Mouse (Mus musculus) megakaryocyte-erythroid progenitor cell, adult 5-6 weeks (primary cell): ENCODE data around the gene Gm10306. TPM values are rescaled to one million over a fixed set of nuclear protein-coding genes. Genes with fewer than 3 reads are reported as not detected.

Experiments used
- ATAC-seq: replicated peaks from 2 replicates; pipeline ENCODE4 v1.8.0; 2016; ENCODE audit warnings: mild to moderate bottlenecking, inconsistent platforms; ENCODE audit not compliant: severe bottlenecking, poor library complexity, low FRiP score, low TSS enrichment
- total RNA-seq, 2 experiments: library from RNA; stranded (forward) in 1 of 2; stranded (reverse) in 1 of 2; fragments of 200-1000, 215-1000 nt in 1 of 2; fragments of >200 nt in 1 of 2; fragmentation: Nextera tagmentation in 1 of 2; gene quantifications; 2 replicates each; pipeline ENCODE4 v1.2.3; 2014 to 2017

Gene Gm10306
- not detected in 2 replicates for total RNA-seq (2014; fragmentation: Nextera tagmentation)
- total RNA-seq (2017): not detected in 2 replicates

DNA sequence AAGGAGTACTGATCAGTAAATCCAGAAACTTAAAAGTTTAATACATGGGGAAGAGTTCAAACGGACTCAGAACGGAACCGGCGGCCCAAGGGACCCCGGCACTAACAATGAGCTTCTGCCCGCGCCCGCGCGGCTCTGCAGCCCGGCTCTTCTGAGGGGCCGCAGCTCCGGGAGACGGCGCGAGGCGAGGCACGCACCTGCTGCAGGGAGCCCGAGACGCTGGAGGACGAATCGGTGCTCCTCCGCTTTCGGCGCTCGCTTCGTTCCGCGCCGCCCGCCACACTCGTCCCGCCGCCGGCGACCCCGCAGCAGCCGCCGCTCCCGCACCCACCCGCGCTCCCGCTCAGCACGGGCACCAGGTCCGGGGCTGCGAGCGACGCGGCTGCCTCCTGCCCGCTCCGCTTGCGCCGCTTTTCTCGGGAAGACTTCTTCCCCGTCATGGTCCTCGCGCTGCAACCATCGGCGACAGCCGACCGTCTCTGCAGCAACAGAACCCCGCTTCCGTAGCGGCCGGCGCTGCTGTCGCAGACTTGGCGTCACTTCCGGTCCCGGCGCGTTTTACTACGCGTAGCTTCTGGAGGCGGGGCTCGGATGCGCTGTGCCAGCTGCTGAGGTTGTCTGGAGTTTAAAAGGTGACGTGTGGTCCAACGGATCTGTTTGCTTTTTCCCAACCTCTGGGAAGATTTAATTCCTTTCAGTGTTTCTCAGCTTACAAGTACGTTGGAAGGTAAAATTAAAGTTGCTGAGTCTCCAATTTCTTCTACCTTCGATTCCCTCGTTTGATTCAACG, at the start of gene Gm10306, which contains the start of gene Caap1:
Gene Gm10306 (plus strand): TSS at position 282 of the 790 bp plus-strand sequence.
Gene Caap1 (minus strand): TSS at position 532 of the 790 bp plus-strand sequence.
- peak; percentile 98 for ATAC-seq

DNA sequence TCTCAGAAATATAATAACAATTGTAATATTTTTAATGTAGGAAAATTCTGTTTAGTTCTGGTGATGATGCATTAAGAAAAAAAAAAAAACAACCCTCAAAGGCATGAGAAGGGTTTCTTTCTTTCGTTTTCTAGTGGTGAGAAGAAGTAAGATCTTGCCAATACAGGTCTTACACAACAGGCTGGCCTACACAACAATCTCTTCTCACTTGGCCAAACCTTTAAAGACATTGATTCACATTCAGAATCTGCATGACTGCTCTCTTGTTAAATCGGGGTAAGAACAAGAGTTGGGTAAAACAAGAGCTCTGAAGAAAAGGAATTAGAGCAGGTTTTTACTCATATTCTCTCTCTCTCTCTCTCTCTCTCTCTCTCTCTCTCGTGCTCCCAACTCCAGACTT, 41.0 kb upstream of the Gm10306 start:
- no peak for ATAC-seq

DNA sequence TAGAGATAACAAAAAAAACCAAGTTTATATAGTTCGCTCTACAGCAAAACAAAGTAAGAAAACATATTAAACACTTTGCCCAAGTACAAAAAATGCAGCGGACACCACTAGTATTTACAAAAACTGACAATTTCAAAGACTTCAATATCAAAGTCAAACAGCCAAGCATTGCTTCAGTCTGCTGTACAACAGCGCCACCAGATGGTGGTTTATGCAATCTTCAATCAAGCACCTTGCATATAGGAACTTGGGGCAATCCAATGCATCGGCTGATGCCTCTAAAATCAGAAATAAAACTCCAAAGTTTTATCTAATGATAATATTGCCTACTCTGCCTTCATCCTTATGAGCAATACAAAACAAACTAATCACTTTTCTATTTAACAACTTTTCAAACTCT, 38.7 kb upstream of the Gm10306 start:
- ATAC-seq: peak; percentile 85

DNA sequence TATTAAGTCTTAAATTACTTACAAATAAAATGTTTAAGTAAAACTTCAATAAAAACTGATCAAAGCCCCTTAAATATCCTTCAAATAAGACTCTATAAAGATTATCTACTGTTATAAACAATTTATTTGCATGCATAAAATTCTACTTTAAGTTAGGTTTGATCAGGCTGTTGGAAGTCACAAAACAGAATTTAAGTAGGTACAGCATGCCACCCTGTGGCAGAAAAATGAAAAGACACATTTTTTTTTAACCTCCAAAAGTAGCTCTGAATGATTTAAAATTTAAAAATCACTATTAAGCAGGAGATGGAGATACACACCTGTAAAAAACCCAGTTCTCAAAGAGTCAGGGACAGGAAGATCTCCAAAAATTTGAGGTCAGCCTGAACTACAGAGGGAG, 33.0 kb upstream of the Gm10306 start:
- 0 out of 2 replicates have a peak, but pooled peaks have one; percentile 59 for ATAC-seq

DNA sequence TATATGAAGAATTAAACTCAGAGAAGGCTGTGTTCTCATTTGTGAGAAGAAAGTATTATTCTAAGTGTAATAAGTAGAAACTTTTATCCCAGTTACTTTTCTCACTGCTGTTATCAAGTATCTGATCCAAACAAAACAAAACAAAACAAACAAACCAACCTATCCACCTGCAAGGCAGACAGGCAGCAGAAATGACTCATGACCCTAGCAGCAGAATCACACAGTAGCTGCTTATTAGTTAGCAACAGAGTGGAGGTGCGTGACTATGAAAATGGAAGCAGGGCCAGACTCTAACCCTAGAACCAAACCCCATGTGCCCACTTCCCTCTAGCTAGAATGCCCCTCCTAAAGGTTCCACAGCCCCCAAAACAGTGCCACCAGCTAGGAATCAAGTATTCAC, 26.9 kb upstream of the Gm10306 start:
- ATAC-seq: no peak

DNA sequence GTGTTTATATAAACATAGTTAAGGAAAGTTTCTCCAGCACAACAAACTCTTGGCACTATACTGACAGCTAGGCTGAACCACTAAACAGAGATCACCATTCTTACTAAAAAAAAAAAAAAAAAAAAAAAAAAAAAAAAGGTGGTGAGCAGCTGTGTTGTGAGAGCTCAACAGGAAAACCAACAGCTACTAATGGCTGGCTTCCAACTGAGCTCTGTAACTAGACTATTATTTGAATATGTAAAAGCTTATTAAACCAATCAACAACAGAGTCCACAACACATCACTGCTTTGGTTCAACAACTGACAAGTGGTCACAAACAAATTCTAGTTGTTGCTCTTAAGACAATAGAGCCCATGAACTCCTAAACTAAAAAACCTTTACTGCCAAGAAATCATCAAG, 23.1 kb upstream of the Gm10306 start:
- ATAC-seq: no peak

DNA sequence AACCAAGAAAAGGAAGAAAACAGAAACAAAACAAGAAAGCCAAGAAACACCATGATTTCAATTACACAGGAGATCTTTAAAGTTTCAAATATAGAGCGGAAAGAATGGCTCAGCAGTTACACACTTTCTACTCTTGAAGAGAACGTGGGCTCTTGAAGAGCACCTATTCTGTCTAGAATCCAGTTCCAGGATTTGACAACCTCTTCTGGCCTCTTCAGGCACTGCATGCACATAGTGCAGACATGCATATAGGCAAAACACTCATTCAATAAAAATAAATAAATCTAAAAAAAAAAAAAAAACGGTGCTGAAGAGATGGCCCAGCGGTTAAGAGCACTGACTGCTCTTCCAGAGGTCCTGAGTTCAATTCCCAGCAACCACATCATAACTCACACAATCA, 13.3 kb upstream of the Gm10306 start:
- ATAC-seq: 0 out of 2 replicates have a peak, but pooled peaks have one; percentile 61

DNA sequence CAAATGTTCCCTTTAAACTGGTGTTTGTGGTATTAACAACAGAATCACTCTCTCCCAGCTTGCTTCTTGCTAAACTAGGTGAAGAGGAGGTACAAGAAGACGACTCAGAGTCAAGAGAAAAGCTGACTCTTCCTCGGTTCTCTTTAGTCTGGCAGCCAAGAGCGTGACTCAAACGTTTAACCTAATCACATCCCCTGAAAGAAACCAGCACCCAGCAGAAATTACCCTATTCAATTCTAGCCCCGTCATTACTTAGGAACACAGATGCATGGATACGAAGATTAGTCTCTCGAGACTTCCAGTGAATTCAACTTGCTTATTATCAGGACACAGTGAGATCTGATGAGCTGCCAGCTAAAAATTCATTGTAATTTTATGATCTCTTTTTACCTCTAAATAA, 12.0 kb upstream of the Gm10306 start:
- no peak for ATAC-seq

DNA sequence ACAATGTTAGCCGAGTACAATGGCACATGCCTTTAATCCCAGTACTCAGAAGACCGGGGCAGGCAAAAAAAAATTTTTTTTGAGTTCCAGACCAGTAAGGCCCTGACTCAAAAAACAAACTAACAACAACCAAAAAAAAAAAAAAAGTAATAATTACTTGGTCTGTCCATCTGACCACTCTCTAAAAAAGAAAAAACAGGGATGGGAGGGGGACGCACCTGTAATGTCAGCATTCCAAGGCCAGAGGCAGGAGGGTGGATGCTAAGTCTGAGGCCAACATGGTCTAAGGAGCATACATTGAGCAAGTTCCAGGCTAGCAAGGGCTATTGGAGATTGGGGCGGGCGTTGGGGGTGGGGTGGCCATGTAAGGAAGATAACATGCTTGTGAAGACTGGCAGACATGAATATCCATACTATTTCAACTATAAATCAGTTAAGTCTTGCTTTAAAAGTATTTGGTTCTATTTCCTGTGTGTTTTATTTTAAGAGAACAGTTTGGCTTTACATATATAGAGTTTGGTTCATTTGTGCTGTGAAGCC, 1.3 kb upstream of the Gm10306 start:
- 0 out of 2 replicates have a peak, but pooled peaks have one; percentile 29 for ATAC-seq

DNA sequence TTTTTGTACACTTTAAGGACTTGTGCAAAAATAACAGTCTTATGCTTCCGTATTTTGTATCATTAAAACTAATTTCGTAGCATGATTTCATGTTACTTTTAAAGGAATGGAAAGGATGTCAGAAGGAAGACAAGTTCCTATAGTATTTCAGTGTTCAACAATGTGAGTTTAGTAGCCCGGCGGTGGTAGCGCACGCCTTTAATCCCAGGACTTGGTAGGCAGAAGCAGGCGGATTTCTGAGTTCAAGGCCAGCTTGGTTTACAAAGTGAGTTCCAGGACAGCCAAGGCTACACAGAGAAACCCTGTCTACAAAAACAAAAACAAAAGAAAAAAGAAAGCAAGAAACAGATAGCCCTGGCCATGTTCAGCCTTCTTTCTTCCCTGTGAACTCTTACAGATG, 799 bp downstream of the Gm10306 start:
- ATAC-seq: no peak

DNA sequence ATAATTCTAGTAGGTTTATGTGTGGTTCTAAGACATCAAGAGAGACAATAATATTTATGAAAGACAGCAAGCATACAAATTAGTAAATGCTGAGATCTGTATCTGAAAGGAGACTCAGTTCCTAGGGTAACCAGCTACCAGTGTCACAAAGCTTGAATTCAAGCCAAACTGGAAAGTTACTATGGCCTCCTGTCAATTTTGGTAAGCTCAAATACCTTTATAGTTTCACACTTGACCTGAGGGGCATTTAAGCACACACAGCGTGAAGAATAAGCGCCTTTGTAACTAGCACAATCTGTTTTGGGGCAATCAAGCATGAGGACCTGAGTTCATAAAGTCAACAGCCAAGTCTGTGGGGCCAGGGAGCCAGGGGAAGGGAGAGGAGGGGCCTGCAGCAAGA, 2.9 kb downstream of the Gm10306 start:
- no peak for ATAC-seq

DNA sequence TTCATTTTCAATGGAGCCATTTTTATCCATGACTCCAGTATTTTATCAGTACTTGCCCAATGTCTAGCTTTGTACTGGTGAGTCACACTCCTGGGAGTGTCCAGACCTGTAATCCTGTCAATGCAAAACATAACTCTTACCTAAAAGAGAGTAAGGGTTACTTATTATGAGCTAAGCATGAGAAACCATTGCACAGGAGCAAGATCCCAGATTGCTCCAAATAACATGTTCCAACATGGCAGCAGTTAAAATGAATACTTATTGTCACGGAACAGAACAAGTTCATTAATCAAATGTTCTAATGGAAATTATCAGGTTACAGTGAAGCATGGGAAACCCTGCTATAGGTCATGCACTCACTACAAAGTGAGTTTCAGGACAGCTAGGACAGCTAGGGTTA, 4.0 kb downstream of the Gm10306 start:
- ATAC-seq: no peak

DNA sequence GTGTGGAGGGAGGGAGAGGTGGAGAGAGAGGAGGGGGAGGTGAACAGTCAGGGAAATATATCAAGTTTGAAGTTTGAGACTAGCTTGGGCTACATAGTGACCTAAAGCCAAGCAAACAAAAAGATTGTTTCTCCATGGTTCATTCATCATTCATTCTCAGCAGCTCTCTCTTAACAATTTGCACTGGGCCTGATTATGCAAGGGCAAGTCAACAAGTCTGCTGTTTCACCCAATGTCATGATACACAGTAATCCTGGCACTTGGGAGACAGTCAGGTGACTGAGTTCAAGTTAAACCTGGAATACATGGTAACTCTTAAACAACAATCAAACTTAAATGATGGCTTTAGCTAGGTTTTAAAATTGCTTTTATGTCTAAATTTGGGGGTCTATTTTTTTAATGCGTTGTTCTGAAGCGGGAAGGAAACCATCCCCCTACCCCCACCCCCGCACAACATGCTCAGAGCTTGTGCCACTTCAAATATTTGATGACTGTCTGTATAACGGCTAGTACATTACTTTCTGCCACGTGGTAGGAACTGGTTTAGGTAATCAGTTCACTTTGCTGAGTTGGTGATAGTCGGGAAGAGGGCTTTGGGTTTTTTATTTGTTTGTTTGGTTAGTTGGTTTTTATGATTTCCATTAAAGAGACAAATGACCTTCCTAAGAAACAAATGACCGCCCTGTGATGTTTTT, 5.8 kb downstream of the Gm10306 start:
- ATAC-seq: no peak

DNA sequence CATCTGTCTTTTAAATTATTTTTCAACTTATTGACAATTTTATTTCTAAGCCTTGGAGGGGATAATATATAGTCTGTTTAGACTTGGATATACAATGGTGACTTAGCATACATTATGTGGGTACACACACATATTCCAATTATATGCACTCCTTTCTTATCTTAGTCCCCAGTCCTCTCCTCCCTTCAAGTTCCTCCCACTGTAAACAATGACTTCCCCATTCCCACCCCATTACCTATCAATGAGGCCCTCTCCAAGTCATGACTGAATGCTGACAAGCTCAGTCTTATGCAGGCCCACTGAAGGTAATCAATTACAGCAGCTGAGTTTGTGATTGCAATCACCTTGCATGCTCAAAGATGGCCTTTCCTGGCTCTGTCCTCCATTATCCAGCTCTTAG, 8.0 kb downstream of the Gm10306 start:
- peak; percentile 59; the same call in 1 of the 2 replicates for ATAC-seq

DNA sequence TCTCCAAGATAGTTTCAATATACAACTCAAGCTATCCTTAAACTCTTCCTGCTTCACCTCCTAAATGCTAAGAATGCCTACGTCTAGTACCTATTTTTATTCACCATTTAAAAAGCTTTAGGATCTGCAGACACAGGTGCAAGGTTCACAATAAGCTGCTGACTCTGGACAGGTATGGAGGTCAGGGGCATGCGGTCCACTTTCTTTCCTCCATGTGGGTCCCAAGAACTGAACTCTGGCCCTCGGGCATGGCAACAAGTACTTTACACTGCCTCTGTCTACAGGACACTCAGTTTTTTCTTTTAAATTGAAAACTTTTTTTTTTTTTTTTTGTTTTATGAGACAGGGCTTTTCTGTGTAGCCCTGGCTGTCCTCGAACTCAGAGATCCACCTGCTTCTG, 16.3 kb downstream of the Gm10306 start:
- no peak for ATAC-seq

DNA sequence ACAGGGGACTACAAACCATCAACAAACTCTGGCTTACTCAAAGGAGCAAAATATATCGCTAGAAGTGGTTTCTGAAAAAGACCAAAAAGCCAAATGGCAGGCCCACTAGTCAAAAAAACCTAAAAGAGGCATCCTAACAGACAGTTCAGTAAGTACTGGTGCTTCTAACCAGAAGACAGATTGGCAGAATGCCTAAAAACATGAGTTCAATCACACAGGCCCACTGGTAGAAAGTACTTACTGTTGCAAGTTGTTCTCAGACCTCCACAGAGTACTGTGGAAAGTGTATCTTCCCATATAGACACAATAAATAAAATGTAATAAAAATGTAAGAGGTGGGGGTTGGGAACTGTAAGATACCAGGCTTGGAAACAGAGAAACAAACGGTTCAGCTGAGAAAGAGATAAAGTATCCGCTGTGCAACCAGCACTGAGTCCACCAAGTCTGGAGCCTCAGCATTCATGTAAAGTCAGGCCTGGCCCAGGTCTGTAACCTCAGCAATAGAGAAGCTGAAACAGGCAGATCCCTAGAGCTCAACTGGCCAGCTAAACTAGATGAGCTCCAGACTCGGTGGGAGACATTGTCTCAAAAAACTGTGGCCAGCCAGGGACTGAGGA, 35.5 kb downstream of the Gm10306 start:
- peak; percentile 76 for ATAC-seq

DNA sequence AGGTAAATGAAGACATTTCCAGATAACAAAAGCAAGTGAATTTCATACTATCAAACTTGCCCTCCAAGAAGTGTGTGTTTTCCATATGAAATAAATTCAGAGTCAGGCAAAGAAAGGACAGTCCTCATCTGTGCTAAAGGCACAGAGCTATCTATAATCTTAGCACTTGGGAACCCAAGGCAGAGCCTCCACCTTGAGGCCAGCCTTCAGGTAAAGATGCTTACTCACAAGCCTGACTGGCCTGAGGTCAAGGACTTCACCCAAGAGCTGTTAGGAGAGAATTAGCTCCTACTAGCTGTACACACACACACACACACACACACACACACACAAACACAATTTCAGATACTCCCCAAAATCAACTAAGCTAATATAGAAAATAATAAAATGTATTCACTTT, 36.4 kb downstream of the Gm10306 start:
- ATAC-seq: 0 out of 2 replicates have a peak, but pooled peaks have one; percentile 48

DNA sequence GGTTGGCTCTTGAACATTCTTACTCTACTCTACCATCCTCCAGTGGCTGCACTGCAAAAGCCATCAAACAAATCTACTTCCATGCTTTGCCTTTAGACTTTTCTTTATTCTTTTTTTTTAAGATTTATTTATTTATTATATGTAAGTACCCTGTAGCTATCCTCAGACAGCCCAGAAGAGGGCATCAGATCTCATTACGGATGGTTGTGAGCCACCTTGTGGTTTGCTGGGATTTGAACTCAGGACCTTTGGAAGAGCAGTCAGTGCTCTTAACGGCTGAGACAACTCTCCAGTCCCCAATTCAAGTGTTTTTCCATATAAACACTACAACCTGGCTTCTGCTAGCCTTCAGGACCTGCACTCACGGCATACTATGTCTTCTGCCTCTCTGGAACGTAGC, 45.0 kb downstream of the Gm10306 start:
- no peak for ATAC-seq

DNA sequence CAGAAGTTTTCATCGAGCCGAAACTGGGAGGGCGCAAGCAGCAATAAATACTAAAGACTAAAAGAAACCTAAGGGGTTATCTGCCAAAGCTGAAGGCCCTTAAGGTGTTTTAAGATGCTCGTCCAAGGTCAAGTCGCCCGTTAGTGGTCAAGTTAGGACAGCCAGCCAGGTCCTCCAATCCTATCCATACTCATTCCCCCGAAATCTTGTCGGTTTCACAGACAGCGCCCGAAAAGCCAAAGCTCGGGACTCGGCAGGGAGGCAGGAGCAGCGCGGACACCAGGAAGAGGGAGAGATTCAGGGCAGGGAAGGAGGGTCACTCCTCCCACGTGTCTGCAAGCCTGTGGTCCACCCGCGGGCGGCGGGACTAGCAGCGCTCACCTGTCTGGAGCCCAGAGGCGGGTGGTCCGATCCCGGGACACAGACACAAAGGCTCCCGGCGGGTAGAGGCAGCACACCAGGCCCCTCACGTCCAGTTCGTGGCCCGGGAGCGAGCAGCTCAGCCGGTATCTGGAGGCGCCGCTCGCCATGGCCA, 46.2 kb downstream of the Gm10306 start:
- ATAC-seq: peak; percentile 59
